Mouse (Mus musculus): ENCODE results near the gene Engase.

The Engase gene

DNA sequence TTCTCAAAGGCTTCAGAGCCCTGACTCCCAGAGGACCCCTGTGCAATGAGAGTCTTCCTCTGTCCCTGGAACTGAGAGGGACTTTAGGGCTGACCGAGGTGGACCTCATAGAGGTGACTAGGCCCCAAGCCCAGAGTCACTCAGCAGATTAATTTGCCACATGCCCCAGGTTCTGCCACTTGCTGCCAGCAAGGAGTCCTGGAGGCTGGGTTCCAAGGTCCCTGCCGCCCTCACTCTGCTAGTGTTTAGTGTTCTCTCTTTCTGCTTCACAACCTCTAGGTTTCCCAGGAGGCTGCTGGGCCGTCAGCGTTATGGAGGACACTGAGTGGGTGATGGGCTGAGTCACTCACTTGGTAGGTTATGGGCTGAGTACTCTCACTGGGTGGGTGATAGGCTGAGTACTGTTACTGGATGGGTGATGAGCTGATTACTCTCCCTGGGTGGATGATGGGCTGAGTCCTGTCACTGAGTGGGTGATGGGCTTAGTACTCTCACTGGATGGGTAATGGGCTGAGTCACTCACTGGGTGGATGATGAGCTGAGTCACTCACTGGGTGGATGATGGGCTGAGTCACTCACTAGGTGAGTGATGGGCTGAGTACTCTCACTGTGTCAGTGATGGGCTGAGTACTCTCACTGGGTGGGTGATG lies 47.0 kb downstream of the Engase start:
- no peak for DNase-seq (ENCODE audit: low spot score in 2 of 2)

DNA sequence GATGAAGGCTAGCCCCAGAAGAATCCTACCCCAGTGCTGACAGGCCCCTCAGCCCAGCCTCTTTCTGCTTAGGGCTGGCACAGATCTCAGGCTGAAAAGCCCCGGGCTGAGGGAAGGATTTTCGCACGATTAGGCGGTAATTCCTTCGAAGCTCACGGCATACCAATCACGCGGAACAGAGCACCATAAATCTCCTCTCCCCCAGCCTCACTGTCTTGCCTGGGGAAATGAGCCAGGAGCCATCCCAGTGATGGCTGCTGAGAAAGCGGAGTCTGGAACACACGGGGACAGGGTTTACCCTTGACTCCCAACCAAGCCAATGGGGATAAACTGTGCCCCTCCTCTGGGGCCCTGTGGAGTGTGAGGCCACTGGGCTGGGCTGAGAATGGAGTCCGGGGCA lies 48.4 kb downstream of the Engase start:
- DNase-seq (ENCODE audit: low spot score in 2 of 2), result no peak

DNA sequence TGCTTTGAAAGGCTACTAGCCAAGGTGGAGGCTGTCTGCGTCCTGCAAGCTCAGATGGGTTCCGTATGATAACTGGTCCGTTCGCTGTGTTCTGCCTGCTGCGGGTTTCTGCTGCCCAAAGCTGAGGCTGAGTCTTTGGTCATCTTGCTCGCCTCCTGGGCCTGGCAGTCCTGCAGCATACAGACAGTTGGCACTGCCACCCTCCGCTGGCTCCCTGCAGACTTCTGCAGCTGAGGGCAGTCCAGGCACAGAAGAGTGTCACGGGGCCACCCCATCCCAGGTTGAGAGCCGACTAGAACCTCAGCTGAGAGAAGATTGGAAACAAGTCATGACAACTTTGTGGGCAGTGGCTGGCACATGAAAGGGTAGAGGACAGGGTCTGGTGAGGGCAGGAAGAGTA lies 52.1 kb downstream of the Engase start:
- no peak for DNase-seq (ENCODE audit: low spot score in 2 of 2)

DNA sequence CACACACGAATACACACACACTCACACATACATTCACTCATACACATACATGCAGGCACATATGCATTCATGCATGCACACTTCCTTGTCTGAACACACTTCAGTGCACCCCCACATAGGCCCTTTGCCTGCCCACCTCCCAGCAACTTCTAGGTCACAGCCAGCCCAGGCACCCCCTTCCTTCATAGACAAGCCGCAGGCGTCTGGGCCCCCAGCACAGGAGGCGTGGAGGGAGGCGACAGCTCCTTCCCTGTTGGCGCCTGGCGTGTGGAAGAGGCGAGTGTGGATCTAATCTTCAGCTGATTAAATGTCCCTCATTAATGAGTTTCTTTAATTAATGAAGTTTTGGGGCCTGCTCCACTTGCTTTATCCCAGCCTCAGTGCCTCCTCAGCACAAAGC lies 53.7 kb downstream of the Engase start:
- no peak for DNase-seq (ENCODE audit: low spot score in 2 of 2)

DNA sequence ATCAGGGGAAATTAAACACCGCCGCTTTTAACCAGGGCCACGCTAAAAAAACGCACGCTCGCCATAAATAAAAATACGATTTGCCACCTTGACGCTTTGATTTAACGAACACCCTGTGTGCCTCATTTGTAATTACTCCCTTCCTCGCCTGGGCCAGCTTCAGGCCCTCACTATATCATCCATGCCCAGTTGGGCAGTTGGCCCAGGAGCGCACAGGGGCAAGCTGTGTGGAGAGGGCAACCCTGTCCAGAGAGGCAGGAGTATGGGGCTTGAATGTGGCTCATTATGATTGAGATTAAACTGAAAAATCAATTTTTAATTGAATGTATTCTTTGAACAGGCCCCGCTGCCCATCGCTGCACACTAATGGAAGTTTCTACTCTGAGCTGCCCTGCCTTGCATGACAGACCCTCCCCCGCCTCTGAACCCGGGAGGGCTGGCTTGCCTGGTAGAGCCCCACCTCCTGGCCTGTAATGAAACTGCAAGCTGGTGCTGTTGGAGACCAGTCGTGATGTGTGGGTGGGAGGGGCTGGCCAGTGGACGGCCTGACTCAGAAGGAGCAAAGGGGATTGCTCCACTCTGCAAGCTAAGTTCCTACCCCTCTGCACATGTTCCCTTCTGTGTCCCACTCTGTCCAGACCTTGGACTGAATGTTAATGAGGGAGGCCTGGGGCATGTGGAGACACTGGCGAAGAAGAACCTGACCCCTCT lies 57.9 kb downstream of the Engase start:
- DNase-seq (ENCODE audit: low spot score in 2 of 2), result peak in 1 of 2 experiments; percentile 25

DNA sequence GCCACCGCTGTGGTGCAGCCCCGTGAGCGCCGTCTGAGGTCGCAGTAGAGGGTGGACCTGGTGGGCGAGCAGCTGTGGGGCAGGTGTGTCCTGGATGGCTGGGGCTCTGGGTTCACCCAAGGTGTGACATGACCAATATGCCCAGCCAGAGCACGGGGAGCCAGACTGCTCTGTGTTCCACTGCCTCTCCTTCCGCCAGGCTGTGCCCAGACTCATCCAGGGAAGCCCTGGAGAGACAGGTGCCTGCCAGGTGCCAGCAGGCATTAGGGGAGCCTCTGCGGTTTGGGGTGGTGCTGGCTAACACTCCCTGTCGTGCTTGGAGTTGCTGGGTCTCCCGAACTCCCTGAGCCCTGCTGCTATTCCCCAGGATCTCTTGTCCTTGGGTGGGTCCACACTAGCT lies 61.4 kb downstream of the Engase start:
- DNase-seq (ENCODE audit: low spot score in 2 of 2), result no peak
